Mouse (Mus musculus) heart, adult 11 months (tissue): ENCODE measurements at regions not wholly inside any gene's neighbourhood (a gene's known extent, or its start where the extent isn't known, plus 50 kb on each side); places are given as distances from the start of the nearest gene placed in this dataset.

Experiments used
- DNase-seq: peaks from one replicate; pipeline ENCODE4 v3.0.0; 2022

GRCm38 (mm10) chr9:35328503-35328902 is 60.8 kb downstream of the Rpusd4 start:
- peak; percentile 93 for DNase-seq

- no peak for DNase-seq
Measured at GRCm38 (mm10) chr9:35330386-35330785, 62.7 kb downstream of the Rpusd4 start.

DNA sequence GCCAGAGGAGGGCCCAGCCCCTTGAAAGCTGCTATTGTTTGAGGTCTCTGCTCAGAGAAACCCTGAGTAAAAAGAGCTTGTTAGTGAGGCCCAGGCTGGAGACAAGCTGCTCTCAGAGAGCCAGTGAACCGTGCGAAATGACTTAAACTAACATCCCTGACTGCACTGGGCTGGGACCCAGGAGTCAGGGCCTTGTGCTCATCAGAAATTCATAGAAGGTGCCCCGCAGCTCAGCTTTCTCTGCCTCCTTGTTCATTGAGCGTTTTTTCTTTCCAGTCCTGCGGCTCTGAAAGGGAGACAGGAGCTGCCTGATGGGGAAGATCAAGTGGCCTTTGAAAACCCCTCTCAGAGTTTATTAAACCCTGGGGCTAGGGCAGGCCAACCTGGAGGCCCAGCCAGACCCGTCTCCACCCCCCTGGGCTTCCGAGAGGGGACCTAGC is 63.6 kb downstream of the Rpusd4 start:
- DNase-seq: no peak

DNA sequence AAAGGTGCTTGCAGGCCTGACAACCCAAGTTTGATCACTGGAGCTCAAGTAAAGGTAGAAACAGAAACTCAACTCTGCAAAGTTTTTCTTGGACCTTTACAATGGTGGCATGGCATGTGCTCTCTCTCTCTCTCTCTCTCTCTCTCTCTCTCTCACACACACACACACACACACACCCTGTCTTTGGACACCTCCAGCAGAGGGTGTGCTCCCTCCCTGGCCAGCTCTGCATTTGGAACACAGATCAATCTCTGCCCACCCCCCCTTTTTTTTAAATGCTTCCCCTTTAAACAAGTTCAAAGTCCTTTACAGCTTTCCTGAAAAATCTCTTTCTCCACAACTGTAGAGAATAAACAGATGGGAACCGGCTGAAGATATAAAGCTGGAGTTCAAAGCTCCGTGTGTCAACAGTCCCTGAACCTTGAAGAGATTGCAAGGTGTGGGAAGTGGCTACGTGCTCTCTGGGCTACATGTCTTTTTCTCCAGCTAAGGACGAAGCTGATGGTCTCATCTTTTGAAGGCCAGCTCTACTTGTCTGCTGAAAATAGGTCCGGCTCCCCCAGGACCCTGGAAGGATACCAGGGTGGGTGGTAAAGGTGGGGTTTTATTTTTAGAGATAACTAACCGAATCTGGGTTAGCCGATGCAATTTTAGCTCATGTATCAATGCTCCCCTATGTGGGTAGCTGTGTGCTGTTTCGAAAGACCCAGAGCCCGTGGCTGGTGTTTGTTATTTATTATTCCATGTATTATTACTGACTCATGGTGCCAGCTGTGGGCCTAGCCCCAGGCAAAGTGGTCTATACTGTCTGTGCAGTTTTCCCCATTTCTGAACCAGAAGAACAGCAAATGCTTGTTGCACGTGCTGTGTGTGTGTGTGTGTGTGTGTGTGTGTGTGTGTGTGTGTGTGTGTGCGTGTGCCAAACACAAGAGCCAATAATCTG is 65.3 kb downstream of the Rpusd4 start:
- DNase-seq: peak; percentile 76

DNA sequence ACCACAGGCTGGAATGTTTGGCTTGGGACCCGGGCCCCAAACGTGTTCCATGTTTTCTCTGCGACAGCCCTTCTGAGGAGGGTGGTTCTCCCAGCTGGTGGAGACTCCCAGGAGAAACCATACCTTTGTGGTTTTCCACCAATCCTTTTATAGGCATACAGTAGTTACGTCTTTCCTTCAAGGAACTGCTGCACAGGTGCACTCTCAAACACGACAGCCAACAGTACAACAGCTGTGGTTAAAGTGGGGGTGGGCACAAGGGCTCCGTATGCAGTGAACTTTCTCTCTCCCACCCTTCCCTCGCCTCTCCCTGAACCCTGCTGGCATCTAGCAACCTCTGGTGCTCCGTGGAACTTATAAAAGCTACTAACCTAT is 66.0 kb downstream of the Rpusd4 start:
- peak; percentile 55 for DNase-seq

DNA sequence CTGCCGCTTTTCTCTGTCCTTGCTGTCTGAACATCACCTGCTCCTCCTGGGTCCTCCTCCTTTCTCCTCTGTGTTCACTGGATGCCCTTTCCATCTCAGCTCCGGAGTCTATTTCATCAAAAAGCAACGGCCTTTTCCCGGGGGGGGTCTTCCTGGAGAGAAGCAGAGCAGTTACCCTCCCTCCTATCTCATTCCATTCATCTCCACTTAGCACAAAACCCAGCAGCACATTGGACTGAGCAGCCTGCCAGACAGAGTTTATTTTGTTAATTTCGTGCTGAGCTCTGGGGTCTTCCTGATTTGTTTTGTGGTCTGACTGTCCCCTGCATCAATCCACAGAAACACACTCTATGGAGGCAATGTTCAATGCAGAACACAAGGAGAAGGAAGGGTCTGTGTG is 66.9 kb downstream of the Rpusd4 start:
- DNase-seq: peak; percentile 83

DNA sequence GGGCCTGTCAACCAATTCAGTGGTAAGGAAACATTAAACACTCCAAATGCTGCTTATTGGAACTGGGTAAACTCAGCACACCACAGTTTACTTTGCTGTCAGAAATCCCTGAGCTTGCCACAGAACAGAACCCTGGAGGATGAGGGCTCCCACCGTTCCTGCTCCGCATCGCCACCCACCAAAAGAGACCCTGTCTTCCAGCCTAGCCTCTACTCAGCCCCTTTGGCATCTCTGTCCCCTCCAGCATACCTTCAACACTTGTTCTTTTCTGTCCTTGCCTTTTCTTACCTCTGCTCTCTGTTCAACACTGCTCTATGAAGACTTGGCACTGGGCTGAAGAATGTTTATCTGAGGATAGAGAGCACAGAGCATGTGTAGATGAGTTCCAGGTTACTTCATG is 67.5 kb downstream of the Rpusd4 start:
- peak; percentile 87 for DNase-seq

GRCm38 (mm10) chr9:35335888-35336700 is 68.4 kb downstream of the Rpusd4 start:
- DNase-seq: peak; percentile 97

- peak; percentile 89 for DNase-seq
Measured at GRCm38 (mm10) chr9:35336701-35337055, 69.0 kb downstream of the Rpusd4 start.

GRCm38 (mm10) chr9:35338858-35339257 is 71.2 kb downstream of the Rpusd4 start:
- DNase-seq: peak; percentile 68

- DNase-seq: peak; percentile 89
Measured at GRCm38 (mm10) chr9:35339492-35340262, 72.0 kb downstream of the Rpusd4 start.

DNA sequence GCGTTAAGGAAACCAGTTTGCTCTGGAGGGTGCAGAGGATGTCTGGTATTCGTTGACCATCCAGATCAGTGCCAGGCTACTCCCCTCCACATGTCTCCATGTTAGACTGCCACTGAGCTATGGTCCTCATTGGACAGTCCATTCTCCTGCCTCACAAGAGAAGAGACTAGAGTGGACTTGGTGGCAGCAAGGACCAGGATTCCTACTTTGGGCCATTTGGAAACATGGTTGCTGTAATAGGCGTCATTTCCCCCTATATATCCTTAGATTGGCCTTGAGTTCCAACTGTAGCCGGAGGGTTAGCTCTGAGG is 72.6 kb downstream of the Rpusd4 start:
- DNase-seq: peak; percentile 80

GRCm38 (mm10) chr9:35340811-35341210 is 73.1 kb downstream of the Rpusd4 start:
- peak; percentile 96 for DNase-seq

- no peak for DNase-seq
Measured at GRCm38 (mm10) chr9:35341386-35341785, 73.7 kb downstream of the Rpusd4 start.

- peak; percentile 94 for DNase-seq
Measured at GRCm38 (mm10) chr9:35342436-35342835, 74.8 kb downstream of the Rpusd4 start.

DNA sequence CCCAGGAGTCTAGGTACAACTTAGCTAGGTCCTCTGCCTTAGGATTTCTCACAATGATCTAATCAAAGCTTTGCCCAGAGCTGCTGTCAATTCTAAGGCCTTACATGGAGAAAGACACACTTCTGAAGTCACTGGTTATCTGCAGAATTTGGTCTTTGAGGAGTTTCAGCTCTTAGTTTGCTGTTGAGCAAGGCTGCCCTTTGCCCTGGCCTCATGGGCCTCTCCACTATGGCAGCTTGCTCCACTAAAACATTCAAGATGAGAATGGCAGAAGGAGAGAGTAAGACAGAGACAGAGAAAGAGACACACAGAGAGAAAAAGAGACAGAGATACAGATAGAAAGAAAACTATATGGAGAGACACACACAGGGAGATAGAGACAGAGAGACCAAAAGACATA is 75.7 kb downstream of the Rpusd4 start:
- DNase-seq: peak; percentile 77

GRCm38 (mm10) chr9:35344374-35344773 is 76.6 kb upstream of the Cdon start:
- DNase-seq: peak; percentile 93

DNA sequence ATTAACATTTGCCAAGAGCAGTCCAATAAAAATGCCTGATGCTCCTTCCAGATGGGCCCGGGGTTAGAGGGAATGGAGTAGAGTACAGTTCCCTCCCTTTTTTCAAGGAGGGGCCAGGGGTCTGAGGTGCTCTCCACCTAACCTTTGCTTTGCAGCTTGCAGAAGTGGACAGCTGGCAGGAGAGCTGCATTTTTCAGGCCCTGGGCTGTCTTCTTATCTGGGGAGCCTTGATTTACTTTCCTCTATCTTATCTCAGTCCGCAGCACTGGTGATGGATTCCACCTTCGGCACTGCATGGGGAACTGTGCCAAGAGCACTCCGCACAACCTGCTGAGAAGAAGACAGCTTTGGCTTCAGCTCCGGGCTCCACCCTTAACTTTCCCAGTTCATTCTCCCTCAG is 74.5 kb upstream of the Cdon start:
- peak; percentile 93 for DNase-seq

DNA sequence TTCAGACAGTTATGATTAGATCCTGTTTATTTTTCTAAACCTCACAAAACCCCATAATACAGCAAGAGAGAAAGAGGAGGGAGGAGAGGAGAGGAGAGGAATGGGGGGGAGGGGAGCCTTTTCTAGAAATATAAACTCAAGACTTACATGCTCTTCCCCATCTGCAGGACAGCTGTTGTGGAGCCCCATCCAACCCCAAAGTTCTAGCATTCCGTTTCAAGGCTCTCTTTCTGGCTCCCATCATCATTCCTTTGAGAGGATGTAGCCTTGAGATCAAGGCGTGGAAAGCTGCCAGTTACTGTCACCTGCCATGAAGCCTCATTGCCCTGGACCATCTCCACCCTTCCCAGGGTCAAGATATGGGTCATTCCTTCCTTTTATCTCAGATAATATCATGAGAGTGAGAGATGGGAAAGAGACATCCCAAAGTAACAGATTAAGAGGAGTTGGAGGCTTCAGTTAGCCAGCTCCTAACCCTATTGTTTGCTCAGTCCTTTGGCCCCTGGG is 70.8 kb upstream of the Cdon start:
- DNase-seq: peak; percentile 92

GRCm38 (mm10) chr9:35351576-35351975 is 69.4 kb upstream of the Cdon start:
- no peak for DNase-seq

DNA sequence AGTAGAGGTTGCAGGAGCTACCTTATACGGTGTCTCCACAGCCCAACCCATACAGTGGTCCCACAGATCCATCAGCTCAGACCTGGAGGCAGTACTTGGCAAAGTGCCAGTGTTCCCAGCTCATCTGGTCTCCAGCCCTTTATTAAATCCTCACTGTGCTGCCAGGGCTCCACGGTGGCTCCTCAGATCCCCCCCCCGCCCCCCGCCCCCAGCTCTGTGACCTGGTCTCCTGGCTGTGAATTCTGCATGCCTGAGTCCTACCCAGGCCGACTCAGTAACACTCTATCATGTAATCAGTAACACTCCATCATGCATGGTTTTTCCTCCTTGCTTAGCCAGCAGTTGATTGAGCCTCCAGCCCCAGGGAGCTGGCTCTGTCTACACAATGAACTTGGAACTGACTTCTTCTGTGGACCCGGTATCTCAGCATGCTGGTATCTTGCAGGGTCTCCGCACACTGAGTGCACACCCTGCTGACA is 66.2 kb upstream of the Cdon start:
- DNase-seq: no peak

DNA sequence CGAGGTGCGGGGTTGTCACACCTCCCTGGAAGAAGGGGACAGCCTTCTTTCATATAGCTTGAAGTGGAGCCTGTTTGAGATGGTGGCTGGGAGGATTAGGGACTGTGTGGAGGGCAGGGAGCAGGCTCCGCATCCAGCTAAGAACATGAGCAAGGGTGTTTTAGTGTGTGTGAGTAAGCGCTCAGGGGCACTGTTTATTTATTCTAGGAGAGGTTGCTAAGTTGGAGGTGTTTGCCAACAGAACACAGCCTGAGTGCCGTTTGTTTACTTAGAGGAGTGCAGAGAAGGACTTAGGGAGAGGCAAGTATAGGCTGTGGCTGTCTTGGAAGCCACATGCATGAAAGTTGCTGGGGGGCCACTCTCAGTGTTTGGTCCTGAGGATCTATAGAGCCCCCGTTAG is 61.2 kb upstream of the Cdon start:
- DNase-seq: peak; percentile 91
